Mouse (Mus musculus) small intestine, adult 2 months (tissue): ENCODE results near the gene Htr3b. TPM values are rescaled to one million over a fixed set of nuclear protein-coding genes. Genes with fewer than 3 reads are reported as not detected.

Experiments used
- H3K27ac ChIP-seq: fragments of 200-500 bp; 2 replicates; pipeline ENCODE4 v1.5.1; 2012; ENCODE audit warnings: low read depth, low read length, control low read depth, inconsistent platforms; ENCODE audit not compliant: insufficient read depth
- H3K27me3 ChIP-seq: fragments of 200-500 bp; 2 replicates; pipeline ENCODE4 v1.6.1; 2012; ENCODE audit warnings: mild to moderate bottlenecking, moderate library complexity, low read length, inconsistent platforms; ENCODE audit not compliant: control insufficient read depth, insufficient read depth
- H3K36me3 ChIP-seq: fragments of 200-500 bp; 2 replicates; pipeline ENCODE4 v1.6.1; 2012; ENCODE audit warnings: mild to moderate bottlenecking, low read length, control low read depth, inconsistent platforms; ENCODE audit not compliant: control insufficient read depth, insufficient read depth
- H3K4me1 ChIP-seq: fragments of 200-500 bp; 2 replicates; pipeline ENCODE4 v1.6.1; 2012; ENCODE audit warnings: low read length, inconsistent platforms, mixed read lengths; ENCODE audit not compliant: control insufficient read depth, insufficient read depth, insufficient read length
- H3K4me3 ChIP-seq: fragments of 200-500 bp; 2 replicates; pipeline ENCODE4 v1.5.1; 2012; ENCODE audit warnings: low read depth, mild to moderate bottlenecking, control low read depth, inconsistent platforms, low read length, moderate library complexity
- CTCF ChIP-seq: fragments of 200-500 bp; IDR thresholded peaks from 2 replicates; pipeline ENCODE4 v1.5.1; 2012; ENCODE audit warnings: low read depth, mild to moderate bottlenecking, control low read depth, inconsistent platforms, low read length, moderate library complexity, mixed read lengths; ENCODE audit not compliant: insufficient replicate concordance, insufficient read length; ENCODE audit errors: extremely low read depth
- POLR2A ChIP-seq: fragments of 200-500 bp; IDR thresholded peaks from 2 replicates; pipeline ENCODE4 v1.6.1; 2012; ENCODE audit warnings: low read depth, mild to moderate bottlenecking, control low read depth, inconsistent platforms, low read length, moderate library complexity
- WGBS: fragments of 180-500 bp; shearing (Covaris S2); methylation state at CpG from one replicate; pipeline ENCODE4 v1.1.7; 2018; 5-methylcytosine and 5-hydroxymethylcytosine counted together
- polyA plus RNA-seq: library from polyadenylated mRNA; depleted of rRNA; stranded (reverse); fragments of >200 nt; gene quantifications from 2 replicates; pipeline ENCODE4 v1.2.3, GENCODE M21; 2012; rRNA removed

Htr3b gene
- polyA plus RNA-seq = 0.06 and 0.18 TPM in 2 replicates

GRCm38 (mm10) chr9:48964587-48965040, at the start of gene Htr3b:
Gene Htr3b (minus strand): TSS chr9:48964990.
- no peak for TF ChIP-seq CTCF
- TF ChIP-seq POLR2A = no peak
- Histone ChIP-seq H3K27ac (no peak within 1 kb of the TSS), H3K27me3 (no peaks in the 10 kb centered on the region; the same call in 1 of the 2 replicates), H3K4me1 (no peaks in the 10 kb centered on the region), H3K36me3 (no peaks in the 10 kb centered on the region), H3K4me3 (no peak within 1 kb of the TSS)
- 52% methylated on average over 7 of the region's 7 CpGs for WGBS

- 96% methylated on average over 6 of the region's 6 CpGs for WGBS
Measured at GRCm38 (mm10) chr9:48999256-48999655, 34.5 kb upstream of the Htr3b start.

GRCm38 (mm10) chr9:48995735-48996134, 30.9 kb upstream of the Htr3b start:
- TF ChIP-seq POLR2A (no peak), CTCF (no peak)
- Histone ChIP-seq H3K27me3 (no peaks in the 10 kb centered on the region), H3K27ac (no peak overlapping the region), H3K36me3 (peaks cover 2% of the 10 kb centered on the region; the same call in 1 of the 2 replicates), H3K4me3 (no peak overlapping the region), H3K4me1 (no peaks in the 10 kb centered on the region)
- 85% methylated on average over 1 of the region's 1 CpGs for WGBS

More at GRCm38 (mm10) chr9:48999256-48999655, 34.5 kb upstream of the Htr3b start:
- H3K4me3 ChIP-seq = no peak overlapping the region
- no peaks in the 10 kb centered on the region for H3K4me1 ChIP-seq
- TF ChIP-seq CTCF (no peak), POLR2A (no peak)
- H3K27me3 ChIP-seq = no peaks in the 10 kb centered on the region
- peaks cover 9% of the 10 kb centered on the region for H3K36me3 ChIP-seq
- H3K27ac ChIP-seq = no peak overlapping the region

- TF ChIP-seq CTCF (no peak), POLR2A (no peak)
- 91% methylated on average over 7 of the region's 7 CpGs for WGBS
- Histone ChIP-seq H3K27me3 (no peaks in the 10 kb centered on the region), H3K4me1 (no peaks in the 10 kb centered on the region), H3K27ac (no peak overlapping the region), H3K36me3 (peaks cover 2% of the 10 kb centered on the region; the same call in 1 of the 2 replicates), H3K4me3 (no peak overlapping the region)
Measured at GRCm38 (mm10) chr9:48994779-48995178, 30.0 kb upstream of the Htr3b start.

- no peak for TF ChIP-seq CTCF
- no peak for TF ChIP-seq POLR2A
- no peaks in the 10 kb centered on the region for H3K36me3 ChIP-seq
- H3K4me3 ChIP-seq = no peak overlapping the region
- peaks cover 2% of the 10 kb centered on the region; the same call in 1 of the 2 replicates for H3K4me1 ChIP-seq
- 88% methylated on average over 5 of the region's 5 CpGs for WGBS
- H3K27ac ChIP-seq = no peak overlapping the region
- H3K27me3 ChIP-seq = no peaks in the 10 kb centered on the region
Measured at GRCm38 (mm10) chr9:48991671-48992070, 26.9 kb upstream of the Htr3b start.

GRCm38 (mm10) chr9:48987201-48988101, 22.7 kb upstream of the Htr3b start:
- H3K27ac ChIP-seq = no peak overlapping the region
- no peaks in the 10 kb centered on the region for H3K36me3 ChIP-seq
- H3K27me3 ChIP-seq = no peaks in the 10 kb centered on the region
- H3K4me1 ChIP-seq = peaks cover 9% of the 10 kb centered on the region; the same call in 1 of the 2 replicates
- 50% methylated on average over 12 of the region's 12 CpGs for WGBS
- TF ChIP-seq CTCF = no peak
- no peak for TF ChIP-seq POLR2A
- H3K4me3 ChIP-seq = no peak overlapping the region

GRCm38 (mm10) chr9:48986616-48987141, 21.9 kb upstream of the Htr3b start:
- TF ChIP-seq POLR2A (no peak), CTCF (no peak)
- Histone ChIP-seq H3K4me1 (peaks cover 9% of the 10 kb centered on the region; the same call in 1 of the 2 replicates), H3K27me3 (no peaks in the 10 kb centered on the region), H3K27ac (no peak overlapping the region), H3K36me3 (no peaks in the 10 kb centered on the region), H3K4me3 (no peak overlapping the region)
- 67% methylated on average over 7 of the region's 7 CpGs for WGBS
